25 mouse cellular contexts compared by ENCODE assay signal in genomic region chr1:130298636-130299035, GRCm38 (mm10).
"Had no signal": no experiment of that assay in that cellular context is flagged by ENCODE, and none has a peak within 500 bp of the region (broad histone marks: within the 10 kb centered on the region; RNA-seq: fewer than 3 reads in every experiment).

No protein-coding gene starts in this region.

- H3K9ac ChIP-seq: heart, embryonic 12.5 days; hindbrain, embryonic 12.5 days; hindbrain, embryonic 14.5 days; intestine, embryonic 15.5 days; limb, embryonic 12.5 days; liver, embryonic 15.5 days had no signal

- H3K27me3 ChIP-seq: heart, embryonic 12.5 days; hindbrain, embryonic 12.5 days; intestine, embryonic 15.5 days; limb, embryonic 12.5 days; liver, embryonic 15.5 days had no signal

- DNase-seq: gastrocnemius, adult 2 months; gastrocnemius, postnatal 10 days; gastrocnemius, postnatal 25 days; heart, adult 18-20 months; heart, postnatal 10 days; heart, postnatal 4 days; kidney, adult 18-20 months; kidney, adult 8-10 months; kidney, postnatal 10 days; kidney, postnatal 25 days; kidney, postnatal 4 days; left cerebral cortex, postnatal 4 days had no signal

- H3K4me2 ChIP-seq: heart, embryonic 12.5 days; hindbrain, embryonic 12.5 days; hindbrain, embryonic 14.5 days; intestine, embryonic 15.5 days; limb, embryonic 12.5 days; liver, embryonic 15.5 days had no signal

- H3K9me3 ChIP-seq: heart, embryonic 10.5 days; heart, embryonic 12.5 days; hindbrain, embryonic 10.5 days; hindbrain, embryonic 12.5 days; intestine, embryonic 15.5 days; limb, embryonic 12.5 days; liver, embryonic 15.5 days had no signal

- ATAC-seq: hindbrain, embryonic 16.5 days; inflammation-experienced regulatory T-cells, adult 6 months; intestine, postnatal 0 days had no signal

- H3K36me3 ChIP-seq: heart, embryonic 10.5 days; heart, embryonic 12.5 days; hindbrain, embryonic 10.5 days; hindbrain, embryonic 12.5 days; intestine, embryonic 15.5 days; limb, embryonic 12.5 days; liver, embryonic 15.5 days had no signal

- H3K27ac ChIP-seq: gastrocnemius, adult 2 months; hindbrain, embryonic 12.5 days; hindbrain, embryonic 14.5 days; intestine, embryonic 15.5 days; layer of hippocampus, adult 2 months; left cerebral cortex, adult 2 months; limb, embryonic 12.5 days; liver, embryonic 15.5 days had no signal

- H3K4me3 ChIP-seq: gastrocnemius, adult 2 months; heart, embryonic 10.5 days; heart, embryonic 12.5 days; hindbrain, embryonic 10.5 days; hindbrain, embryonic 12.5 days; intestine, embryonic 15.5 days; layer of hippocampus, adult 2 months; left cerebral cortex, adult 2 months; limb, embryonic 12.5 days; liver, embryonic 15.5 days had no signal
